ENCODE assay signal across 17 mouse cellular contexts in the genomic region with DNA sequence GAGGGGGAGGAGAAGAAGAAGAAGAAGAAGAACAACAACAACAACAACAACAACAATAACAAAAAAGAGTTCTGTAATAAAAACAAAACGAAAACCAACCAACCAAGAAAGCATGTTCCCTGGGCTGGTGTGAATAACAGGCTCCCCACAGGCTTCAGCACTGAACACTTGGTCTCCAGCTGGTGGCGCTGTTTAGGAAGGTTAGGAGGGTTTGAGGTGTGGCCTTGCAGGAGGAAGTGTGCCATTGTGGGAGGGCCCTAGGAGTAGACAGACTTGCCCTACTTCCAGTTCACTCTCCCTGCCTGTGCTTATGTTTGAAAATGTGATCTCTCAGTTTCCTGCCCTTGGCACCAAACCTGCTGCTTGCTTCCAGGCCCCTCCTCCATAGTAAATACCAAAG.
A peak's percentile ranks its signal among the peaks of the same experiment; 100 is the strongest.
DNase-seq lines count a peak whose midpoint lies in the region; ATAC-seq and TF ChIP-seq lines count a peak whose summit lies in the region.
"Had no signal": no experiment of that assay in that cellular context is flagged by ENCODE, and none has a peak within 500 bp of the region (broad histone marks: within the 10 kb centered on the region; RNA-seq: fewer than 3 reads in every experiment).

No protein-coding gene starts in this region.

- no peaks in the 10 kb centered on the region for H3K36me3 ChIP-seq in midbrain, postnatal 0 days (ENCODE audit: insufficient read depth, low read length)
- H3K36me3 ChIP-seq in midbrain, embryonic 11.5 days (ENCODE audit: control insufficient read depth, insufficient read depth, low read length): no peaks in the 10 kb centered on the region
- H3K36me3 ChIP-seq: embryonic facial prominence, embryonic 13.5 days; G1E; heart, embryonic 13.5 days; hindbrain, embryonic 10.5 days; limb, embryonic 15.5 days had no signal

- peak; percentile 12; the same call in 1 of the 2 replicates for TF ChIP-seq CTCF in midbrain, postnatal 0 days (IDR thresholded peaks at IDR 0.05)

- no peak overlapping the region for H3K27ac ChIP-seq in midbrain, postnatal 0 days (ENCODE audit: low read depth, low read length)
- H3K27ac ChIP-seq in midbrain, embryonic 11.5 days (ENCODE audit: low read depth, low read length): no peak overlapping the region
- H3K27ac ChIP-seq: embryonic facial prominence, embryonic 13.5 days; heart, embryonic 13.5 days; hindbrain, embryonic 10.5 days; limb, embryonic 15.5 days had no signal

- H3K27me3 ChIP-seq in midbrain, postnatal 0 days (ENCODE audit: insufficient read depth, low read length): no peaks in the 10 kb centered on the region
- H3K27me3 ChIP-seq in midbrain, embryonic 11.5 days (ENCODE audit: control insufficient read depth, insufficient read depth, low read length): no peaks in the 10 kb centered on the region
- H3K27me3 ChIP-seq: embryonic facial prominence, embryonic 13.5 days; heart, embryonic 13.5 days; limb, embryonic 15.5 days had no signal

- WGBS in midbrain, postnatal 0 days: 66% methylated on average over 2 of the region's 2 CpGs
- WGBS in midbrain, embryonic 11.5 days: 64% methylated on average over 2 of the region's 2 CpGs

- no peak overlapping the region for H3K9ac ChIP-seq in midbrain, postnatal 0 days (replicated peaks; ENCODE audit: low read length, poor library complexity, severe bottlenecking)
- no peak overlapping the region for H3K9ac ChIP-seq in midbrain, embryonic 11.5 days (ENCODE audit: low read length)
- H3K9ac ChIP-seq: embryonic facial prominence, embryonic 13.5 days; heart, embryonic 13.5 days; limb, embryonic 15.5 days had no signal

- no peak overlapping the region for H3K4me2 ChIP-seq in midbrain, postnatal 0 days (ENCODE audit: low read depth, low read length, poor library complexity, severe bottlenecking)
- no peak overlapping the region for H3K4me2 ChIP-seq in midbrain, embryonic 11.5 days
- H3K4me2 ChIP-seq: embryonic facial prominence, embryonic 13.5 days; heart, embryonic 13.5 days; limb, embryonic 15.5 days had no signal

- no peaks in the 10 kb centered on the region for H3K4me1 ChIP-seq in midbrain, postnatal 0 days (ENCODE audit: insufficient read depth, low read length)
- H3K4me1 ChIP-seq in midbrain, embryonic 11.5 days (ENCODE audit: control insufficient read depth, insufficient read depth, low read length): no peaks in the 10 kb centered on the region
- H3K4me1 ChIP-seq: embryonic facial prominence, embryonic 13.5 days; heart, embryonic 13.5 days; hindbrain, embryonic 10.5 days; limb, embryonic 15.5 days had no signal

- H3K4me3 ChIP-seq in midbrain, postnatal 0 days (ENCODE audit: low read depth, low read length): no peak overlapping the region
- H3K4me3 ChIP-seq in midbrain, embryonic 11.5 days (ENCODE audit: low read depth, low read length): no peak overlapping the region
- H3K4me3 ChIP-seq: embryonic facial prominence, embryonic 13.5 days; heart, embryonic 13.5 days; hindbrain, embryonic 10.5 days; limb, embryonic 15.5 days had no signal

- DNase-seq in embryo, embryonic 10 days (ENCODE audit: low spot score): peak; percentile 19
- DNase-seq in embryo, embryonic 9.5 days (ENCODE audit: extremely low spot score): no peak
- DNase-seq in midbrain, postnatal 0 days (ENCODE audit: low spot score): no peak
- DNase-seq in midbrain, embryonic 11.5 days (ENCODE audit: low spot score, missing footprints): no peak
- peak; percentile 55 for DNase-seq in R1 (ENCODE audit: low read depth, low spot score)
- DNase-seq in lung, postnatal 25 days (ENCODE audit: low spot score): peak; percentile 4
- DNase-seq: midbrain, embryonic 14.5 days; right cerebral cortex, postnatal 14 days had no signal

- no peak for ATAC-seq in midbrain, postnatal 0 days (ENCODE audit: low FRiP score)
- no peak for ATAC-seq in midbrain, embryonic 11.5 days (ENCODE audit: low FRiP score)
- no peak for ATAC-seq in megakaryocyte progenitor cell, adult 5-6 weeks (replicated peaks; ENCODE audit: poor library complexity)
- no peak for ATAC-seq in megakaryocyte-erythroid progenitor cell, adult 5-6 weeks (replicated peaks; ENCODE audit: low FRiP score, low TSS enrichment, poor library complexity, severe bottlenecking)
- ATAC-seq: activated CD4-positive, CD25-positive, alpha-beta regulatory T cell, adult 4 months; intestine, embryonic 16.5 days had no signal

- H3K9me3 ChIP-seq in midbrain, postnatal 0 days (ENCODE audit: low read length): no peaks in the 10 kb centered on the region
- no peaks in the 10 kb centered on the region; the same call in 1 of the 2 replicates for H3K9me3 ChIP-seq in midbrain, embryonic 11.5 days (ENCODE audit: control insufficient read depth, low read length)
- H3K9me3 ChIP-seq: embryonic facial prominence, embryonic 13.5 days; limb, embryonic 15.5 days had no signal

Comparison
In these comparisons a context has a peak if more than half of its experiments do, and no peak if none do; other contexts are left out.
1. DNase-seq: peak in embryo, embryonic 10 days (single experiment), R1 (single experiment) and lung, postnatal 25 days (single experiment); none in embryo, embryonic 9.5 days (single experiment), midbrain, postnatal 0 days (single experiment) and midbrain, embryonic 11.5 days (single experiment).